Mouse (Mus musculus): ENCODE data around the gene Eml1.

Gene Eml1

DNA sequence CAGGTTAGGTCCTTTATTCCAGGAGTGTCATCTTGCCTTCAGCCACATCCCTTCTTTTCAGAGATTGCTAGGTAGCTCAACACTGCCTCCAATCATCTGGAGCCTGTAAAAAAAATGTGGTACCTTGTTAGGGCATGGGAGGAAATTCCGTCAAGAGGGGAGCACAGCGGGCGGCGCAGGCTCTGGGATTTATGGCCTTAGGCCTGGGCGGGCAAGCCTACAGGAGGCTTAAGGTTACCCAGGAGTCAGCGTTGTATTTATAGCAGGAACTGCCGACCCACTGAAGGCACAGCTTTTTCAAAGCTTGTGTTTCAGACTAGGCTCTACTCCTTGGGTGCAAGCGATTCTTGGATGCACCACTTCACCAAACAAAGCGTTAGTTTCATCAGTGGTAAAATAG, 2.9 kb downstream of the Eml1 start:
- no peak for DNase-seq (ENCODE audit: low read depth)

DNA sequence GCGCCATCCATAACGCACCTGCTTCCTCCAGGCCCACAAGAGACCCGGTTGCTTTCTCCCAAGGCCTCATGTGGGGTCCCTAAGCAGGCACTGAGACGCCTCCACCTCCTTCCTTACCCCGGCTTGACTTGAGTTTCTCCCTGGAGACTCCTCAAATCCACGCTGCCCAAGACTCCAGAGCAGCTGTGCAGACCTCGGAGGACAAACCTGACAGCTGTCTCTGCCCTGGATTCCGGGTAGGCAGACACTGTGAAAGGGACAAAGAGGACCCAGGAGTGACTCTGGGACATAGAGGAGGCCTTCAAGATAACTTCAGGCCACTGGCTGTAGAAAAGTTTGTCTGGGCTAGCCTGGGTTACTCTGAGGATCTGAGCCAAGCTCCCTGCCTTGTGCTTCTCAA, 3.9 kb downstream of the Eml1 start:
- no peak for DNase-seq (ENCODE audit: low read depth)

DNA sequence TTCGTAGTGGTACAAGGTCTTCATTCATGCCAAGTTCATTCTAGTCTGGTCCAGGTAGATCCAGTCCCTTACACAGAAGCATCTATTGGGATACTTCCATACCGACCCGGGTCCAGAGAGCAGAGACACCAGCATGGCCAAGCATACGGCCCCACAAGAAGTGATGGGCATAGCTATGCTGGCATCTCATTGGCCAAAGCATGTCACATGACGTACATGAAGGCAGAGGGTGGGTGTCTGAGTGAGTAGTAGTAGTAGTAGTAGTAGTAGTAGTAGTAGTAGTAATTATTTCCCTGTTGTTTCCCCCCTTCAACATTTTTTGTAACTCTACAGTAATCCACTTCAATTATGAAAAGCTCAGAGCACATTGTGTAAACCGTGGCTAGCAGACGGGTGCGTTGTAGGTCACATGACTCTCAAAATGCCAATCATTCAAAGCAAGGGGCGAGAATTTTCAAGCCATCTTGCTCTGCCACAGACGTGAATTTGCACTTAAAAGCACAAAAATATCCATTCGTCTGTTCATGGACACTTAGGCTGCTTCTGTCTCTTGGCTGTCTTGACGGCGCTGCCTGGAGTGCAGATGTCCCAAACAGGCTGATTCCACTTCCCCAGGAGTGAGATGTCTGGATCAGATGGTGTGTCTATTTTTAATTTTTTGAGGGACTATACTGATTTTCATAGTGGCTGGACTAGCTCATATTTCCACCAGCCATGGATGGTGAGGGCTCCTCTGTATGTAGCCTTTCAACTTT, 7.8 kb downstream of the Eml1 start:
- DNase-seq (ENCODE audit: low read depth) = no peak

DNA sequence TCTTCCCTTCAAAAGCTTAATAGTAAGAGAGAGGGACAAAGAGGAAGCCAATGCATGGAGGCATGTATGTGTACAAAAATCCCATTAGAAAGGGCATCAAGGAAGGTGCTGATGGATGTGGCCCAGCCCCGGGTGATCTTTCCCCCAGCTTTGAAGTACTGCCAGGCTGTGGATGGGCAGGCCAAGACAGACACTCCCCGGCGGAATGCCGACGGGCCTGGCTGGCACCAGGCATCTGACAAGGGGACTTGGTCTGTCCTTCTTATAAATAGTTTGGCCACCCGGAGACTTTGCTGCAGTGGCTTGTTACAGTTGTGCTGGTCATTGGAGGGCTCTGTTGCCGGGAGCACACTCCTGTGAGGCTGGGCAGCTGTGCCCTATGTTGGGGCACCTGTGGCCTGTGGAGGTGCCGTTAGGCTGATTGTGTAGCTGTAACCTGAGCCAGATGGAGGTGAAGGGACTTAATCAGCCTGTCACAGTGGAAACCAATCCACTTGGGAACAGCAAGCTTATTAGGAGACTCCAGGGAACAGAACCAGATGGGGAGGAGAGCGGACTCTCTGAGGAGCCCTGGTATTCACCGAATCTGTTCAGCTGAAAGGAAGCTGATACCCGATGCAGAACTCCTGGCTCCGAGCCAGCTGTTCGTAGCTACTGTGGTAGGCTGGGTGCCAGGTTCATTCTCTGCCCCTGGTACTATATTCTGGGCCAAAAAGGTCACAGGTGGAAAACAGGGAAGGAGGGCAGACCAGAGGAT, 15.9 kb downstream of the Eml1 start:
- DNase-seq (ENCODE audit: low read depth) = no peak

DNA sequence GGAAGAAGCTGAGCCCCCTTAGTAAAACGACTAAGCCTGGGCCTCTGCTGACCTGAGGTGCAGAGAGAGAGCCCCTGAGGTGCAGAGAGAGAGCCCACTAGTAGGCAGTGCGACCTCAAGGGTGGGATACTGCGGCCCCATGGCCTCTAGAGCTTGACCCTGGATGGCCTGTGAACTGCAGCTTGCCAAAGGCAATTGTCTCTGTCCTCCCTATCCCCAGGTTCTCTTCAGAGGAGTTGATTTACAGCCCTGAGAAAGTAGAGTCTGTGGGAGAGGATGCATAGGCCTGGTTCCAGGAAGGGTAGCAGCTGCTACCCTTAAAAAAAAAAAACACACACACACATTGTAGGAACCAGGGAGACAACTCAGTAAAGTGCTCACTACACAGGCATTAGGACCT, 19.0 kb downstream of the Eml1 start:
- no peak for DNase-seq (ENCODE audit: low read depth)

DNA sequence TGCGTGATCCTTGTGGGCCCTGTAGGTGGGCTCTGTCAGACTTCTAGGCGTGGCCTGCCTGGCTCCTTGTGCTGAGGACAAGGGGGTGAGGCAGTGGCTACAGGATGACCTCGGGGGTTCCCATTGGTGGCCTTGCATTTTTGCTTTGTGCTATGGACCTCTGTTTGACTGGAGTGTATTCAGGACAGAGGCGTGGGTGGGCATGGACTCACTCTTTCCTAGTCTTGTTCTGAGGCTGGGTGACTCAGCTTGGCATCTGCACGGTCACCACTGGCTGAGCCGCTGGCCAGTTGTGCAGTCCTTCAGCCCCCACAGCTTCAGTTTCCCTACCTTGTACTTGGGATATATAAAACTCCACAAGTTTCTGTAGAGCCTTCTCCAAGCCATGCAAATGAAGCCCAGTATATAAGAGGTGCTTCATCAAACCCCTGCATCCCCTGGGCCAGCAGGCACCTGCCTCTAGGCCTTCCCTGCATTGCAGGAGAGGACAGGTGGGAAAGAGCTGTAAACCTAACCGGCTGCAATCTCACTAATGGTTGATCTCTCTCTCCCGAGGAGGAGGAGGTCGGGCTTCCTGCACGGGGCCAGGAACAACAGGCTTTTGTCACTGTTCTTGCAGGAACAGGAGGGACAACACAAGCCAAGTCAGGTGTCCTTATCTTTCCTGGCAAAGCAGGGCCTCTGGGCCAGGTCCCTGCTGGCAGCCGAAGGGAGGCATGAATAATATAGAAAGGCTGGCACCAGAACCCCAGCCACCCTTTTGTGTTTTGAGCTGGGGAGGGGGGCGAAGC, 21.7 kb downstream of the Eml1 start:
- DNase-seq (ENCODE audit: low read depth) = no peak

DNA sequence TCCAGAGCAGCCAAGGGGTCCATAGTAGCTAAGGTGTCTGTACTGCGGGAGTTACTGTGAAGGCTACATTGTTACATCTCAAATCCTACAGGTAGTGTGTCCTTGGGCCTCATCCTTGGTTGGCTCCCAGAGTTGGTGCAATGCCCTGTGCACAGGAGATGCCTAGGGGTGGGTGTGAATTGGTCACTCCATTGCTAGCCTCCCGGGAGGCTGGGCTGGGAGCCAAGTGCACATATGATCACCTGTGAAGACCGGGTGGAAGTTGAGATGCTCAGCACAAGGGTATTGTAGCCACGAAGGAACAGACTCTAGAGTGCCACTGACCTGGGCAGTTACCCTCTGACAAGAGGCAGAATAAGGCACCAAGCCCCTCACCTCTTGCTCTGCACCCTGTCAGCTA, 22.3 kb downstream of the Eml1 start:
- DNase-seq (ENCODE audit: low read depth) = no peak

DNA sequence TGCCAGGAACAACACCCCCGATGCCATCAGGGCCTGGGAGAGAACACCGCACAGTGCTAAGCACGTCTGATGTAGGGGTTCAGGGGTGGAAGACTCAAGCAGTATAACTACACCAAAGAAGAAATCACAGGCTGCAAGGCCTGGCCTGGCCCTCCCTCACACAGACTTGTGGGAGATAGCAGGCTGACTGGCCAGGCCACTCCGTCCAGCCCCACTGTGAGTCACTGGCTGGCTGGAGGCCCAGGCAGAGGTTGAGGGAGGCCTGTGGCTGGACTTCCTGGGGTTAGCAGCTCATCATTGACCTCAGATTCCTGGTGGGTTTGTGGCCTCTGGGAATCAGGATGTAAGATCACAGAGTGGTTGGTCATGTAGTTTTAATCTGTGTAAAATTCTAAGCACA, 22.9 kb downstream of the Eml1 start:
- DNase-seq (ENCODE audit: low read depth) = no peak

DNA sequence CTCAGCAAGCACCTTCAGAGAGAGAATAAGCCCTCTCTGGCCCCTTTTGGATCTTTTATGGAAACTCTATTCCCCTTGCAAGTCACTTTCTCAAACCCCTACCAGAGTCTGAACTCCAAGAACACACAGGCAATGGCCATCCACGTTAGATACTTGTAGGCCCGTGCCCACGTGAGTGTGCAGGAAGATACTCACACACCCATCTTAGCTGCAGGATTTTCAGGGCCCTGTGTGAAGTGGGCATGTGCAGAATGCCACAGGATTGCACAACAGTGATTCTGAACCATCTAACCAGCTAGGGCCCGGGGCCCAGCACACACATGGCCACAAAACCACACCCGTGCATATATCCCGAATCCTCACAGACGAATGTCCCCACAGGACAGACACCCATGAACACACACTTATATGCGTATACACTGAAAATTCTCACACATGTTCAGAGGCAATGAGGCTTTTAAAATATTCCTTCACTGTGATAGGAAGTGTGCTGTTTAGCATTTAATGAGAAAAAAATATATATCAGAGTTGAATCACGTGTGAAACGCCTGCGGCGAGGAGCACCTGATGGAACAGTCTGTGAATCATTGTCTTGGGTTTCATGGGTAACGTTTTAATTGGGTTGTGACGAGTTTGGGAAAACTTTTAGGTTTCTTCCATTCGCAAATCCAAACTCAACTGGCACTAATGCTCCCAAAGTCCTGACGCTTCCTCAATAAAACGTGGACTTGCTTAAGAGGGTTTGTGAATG, 24.0 kb downstream of the Eml1 start:
- DNase-seq (ENCODE audit: low read depth) = no peak

DNA sequence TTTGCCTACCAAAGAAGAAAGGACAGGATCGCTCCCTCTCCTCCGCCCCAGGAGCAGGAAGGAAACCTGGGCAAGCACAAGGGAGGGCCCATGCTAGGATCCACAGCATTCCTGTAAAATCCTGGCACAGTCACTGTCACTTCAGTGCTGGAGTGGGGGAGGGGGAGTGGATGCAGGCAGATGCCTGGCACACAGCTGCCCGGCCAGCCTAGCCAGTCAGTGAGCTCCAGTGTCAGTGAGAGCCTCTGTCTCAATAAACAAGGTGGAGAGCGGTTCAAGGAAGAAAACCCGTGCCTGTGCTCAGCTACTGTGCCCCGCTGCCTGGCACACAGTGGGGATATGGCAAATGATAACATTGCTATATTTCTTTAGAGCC, 24.5 kb downstream of the Eml1 start:
- no peak for DNase-seq (ENCODE audit: low read depth)

DNA sequence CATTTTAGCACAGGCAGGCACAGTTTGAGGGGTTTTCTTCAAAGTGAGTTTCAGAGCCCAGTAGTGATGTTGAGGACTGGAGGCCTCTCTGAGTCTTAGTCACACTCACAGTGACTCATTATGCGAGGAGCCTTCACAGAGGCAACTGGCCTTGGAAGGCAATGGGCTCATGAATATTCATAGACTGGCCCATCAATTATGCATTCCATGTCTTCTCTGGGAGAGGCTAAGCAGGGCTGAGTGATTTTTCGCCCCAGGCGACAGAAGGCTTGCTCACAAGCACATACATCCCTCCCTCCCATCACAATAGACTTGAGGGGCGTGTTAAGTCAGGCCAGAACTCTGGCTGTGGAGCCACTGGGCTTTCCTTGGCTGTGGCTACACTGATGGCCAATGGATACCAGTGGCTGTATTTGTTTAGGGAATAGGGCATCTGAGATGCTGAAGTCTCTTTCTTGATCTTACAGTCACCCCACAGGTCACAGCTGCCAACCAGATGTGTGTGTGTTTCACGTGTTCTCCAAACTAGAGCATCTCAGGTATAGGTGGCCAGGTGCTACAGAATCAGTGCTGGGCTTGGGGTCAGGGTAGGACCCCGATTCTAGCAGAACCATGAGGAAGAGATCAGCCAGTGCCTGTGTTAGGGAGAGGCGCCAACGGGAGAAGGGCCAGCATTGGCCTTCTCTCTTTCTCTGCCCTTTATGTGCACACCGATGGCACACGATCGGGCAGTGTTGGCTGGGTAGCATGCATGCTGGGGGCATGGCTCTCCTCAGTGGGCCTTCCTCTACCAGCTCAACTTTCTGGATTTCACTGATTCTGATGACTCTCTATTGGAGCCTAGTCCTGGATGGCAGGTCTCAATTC, 25.6 kb downstream of the Eml1 start:
- no peak for DNase-seq (ENCODE audit: low read depth)

DNA sequence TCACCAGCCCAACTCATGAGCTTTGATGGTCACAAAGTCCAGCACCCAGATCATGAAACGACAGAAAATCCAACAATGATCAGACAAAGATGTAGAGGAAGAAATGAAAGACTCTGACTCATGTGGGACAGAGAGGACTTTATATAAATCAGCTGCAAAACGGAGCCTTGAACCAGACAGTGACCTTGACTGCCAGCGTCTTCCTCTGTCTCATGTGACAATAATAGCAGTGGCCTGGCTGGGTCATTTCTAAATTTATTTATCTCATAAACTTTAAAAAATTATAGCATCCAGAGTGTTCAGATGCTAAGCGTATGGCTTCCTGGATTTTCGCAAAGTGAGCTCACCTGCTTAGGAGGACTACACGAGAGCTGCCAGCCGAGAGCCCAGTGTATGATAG, 27.9 kb downstream of the Eml1 start:
- DNase-seq (ENCODE audit: low read depth) = no peak

DNA sequence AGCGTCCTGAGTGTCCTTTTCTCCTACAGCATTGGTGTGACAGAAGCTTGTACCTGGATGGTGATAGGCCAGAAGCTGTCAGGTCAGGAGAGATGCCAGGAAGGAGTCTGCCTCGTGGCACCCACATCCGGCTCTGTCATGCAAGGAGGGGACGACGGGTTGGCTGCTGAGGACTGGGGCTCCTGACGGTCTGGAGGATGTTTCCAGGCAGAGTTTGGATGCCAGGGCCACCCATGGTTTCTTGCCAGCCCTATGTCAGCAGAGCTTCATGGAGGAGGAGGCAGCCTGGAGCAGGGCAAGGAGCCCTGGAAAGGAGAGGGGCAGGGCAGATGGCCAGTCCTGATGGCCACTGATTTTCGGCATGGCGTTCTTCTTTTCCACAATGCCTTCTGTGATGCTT, 28.4 kb downstream of the Eml1 start:
- no peak for DNase-seq (ENCODE audit: low read depth)

DNA sequence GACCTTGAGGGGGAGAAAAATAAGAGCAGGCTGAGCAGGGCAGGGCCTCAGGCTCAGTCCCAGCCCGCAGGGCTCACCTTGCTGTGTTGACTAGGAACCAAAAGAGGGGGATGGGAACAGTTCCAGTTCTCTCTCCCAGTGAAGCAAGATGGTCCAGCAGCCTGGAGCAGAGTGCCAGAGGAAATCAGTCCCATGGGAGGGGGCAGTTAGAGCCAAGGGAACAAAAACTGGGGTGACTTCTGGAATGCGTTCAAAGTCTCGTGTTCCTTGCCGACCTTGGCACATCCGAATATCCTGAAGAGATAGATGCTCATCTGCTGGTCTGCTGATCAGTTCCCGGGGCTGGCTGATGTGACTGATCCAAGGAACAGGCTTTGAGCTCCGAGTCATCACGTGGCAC, 30.2 kb downstream of the Eml1 start:
- DNase-seq (ENCODE audit: low read depth) = no peak

DNA sequence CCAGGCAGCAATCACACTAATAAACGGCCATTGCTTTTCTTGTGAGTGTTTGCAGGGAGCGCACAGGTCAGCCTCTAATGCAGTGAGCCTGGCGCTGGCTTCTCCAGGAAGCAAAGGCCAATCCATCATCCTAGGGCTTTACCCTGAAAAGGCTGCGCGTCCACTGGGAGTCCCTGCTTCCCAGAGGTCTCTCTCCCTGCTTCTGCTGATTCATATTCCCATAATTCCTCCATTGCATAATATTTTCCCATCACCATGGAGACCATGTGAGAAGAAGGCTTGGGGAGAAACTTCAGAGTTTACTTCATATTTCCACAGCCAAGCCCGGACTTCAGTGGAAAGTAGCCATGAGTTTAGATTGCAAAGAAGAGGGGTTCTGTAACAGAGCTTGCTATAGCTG, 33.2 kb downstream of the Eml1 start:
- no peak for DNase-seq (ENCODE audit: low read depth)

DNA sequence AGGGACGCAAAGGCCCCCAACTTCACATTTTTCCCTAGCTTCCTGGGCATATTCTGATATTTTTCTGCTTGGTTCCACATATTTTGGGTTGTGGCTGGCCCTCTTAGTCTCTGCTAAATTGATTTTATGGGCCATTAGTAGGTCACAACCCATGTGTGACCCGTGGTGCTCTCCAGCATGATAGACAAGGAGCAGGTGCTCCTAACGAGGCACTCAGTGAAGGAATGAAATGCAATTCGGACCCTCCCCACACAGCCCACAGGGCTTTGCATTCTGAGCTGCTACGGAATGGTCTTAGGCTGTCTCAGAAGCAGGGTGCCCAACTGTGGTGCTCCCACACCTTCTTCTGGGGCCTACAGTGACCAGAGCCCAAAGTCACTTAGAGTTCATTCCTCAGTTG, 38.3 kb downstream of the Eml1 start:
- no peak for DNase-seq (ENCODE audit: low read depth)

DNA sequence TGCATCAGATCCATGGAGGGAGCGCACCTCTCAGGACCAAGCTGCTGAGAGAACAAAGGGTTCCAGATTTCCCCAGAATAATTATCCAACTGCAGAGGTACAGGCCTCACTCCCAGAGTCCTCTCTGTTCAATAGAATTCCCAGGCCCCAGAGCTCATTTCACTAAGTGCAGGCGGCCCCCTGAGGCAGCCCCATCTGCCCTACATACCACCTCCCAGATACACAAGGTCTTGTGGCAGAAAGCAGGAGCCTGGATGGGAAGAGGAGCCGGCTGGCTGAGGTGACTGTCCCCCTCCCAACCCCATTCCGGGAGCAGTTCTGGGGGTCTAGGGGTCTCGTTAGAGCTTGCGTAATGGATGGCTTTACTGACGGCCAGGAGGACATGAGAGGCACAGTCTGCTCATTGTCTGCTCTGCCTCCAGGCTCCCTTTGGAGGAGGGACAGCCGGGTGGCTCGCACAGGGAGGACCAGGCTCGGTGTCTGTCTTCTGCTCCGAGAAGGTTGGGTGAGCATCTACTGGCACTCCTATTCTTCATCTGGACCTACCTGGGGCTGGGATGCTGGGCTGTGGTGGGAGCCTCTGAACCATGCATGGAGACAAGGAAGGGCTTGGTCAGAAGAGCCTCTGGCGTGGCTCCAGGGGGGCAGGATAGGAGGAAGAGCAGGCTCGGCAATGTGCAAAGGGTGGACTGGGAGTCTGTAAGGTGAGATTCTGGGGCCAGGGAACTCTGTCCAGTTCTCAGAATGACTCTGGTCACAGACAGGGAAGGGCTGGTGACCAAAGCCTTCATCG, 39.9 kb downstream of the Eml1 start:
- DNase-seq (ENCODE audit: low read depth) = no peak

DNA sequence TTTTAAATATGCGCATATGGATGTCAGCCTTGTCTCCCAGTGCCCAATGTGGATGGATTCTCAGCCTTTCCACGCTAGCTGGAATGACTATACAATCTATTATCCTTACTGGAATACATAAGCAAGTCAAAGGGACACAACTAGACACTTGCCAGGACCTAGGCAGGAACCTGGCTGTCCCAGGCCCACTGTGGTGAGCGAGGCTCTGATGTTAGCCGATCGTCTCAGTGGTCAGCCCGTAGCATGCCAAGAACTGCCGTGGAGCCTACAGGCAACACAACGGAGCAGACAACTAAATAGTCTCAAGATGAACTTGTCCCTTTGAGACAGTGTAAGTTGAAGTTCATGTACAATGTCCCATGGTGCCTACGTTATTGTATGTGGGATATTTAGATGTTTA, 44.2 kb downstream of the Eml1 start:
- no peak for DNase-seq (ENCODE audit: low read depth)

DNA sequence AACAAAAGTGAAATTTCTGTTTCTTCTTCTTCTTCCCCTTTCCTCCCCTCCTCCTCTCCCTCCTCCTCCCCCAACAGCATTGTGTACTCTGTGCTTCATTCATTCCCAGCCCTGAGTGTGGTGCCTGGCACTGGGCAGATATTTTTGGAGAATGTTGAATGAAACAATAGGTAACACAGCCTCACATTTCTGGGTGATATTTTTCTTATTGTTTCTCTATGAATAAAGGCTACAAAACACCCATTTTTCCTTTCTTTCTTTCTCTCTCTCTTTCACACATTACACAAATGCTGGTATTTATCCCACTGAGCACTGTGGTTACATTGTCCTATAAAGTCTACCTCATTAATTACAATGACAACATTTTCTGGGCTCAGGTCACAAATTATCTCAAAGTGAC, 48.8 kb downstream of the Eml1 start:
- DNase-seq (ENCODE audit: low read depth) = no peak

DNA sequence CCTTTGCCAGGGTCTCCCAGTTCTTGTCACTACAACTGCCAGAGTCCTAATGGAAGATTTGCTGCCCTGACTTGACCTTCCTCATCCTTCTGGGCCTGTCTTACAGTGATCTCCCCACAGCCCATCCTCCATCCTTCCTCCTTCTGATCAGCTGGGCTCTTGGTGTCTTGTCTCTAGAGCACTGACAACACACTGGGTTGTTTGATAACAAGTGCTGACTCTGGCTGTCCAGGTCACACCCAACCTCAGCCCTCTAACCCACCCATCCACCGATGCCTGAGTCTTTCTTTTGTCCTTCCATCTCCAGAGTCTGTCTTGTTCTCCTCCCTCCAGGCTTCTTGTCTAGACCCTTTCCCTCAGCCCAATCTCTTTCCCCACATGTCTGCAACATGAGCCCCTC, 50.7 kb downstream of the Eml1 start:
- no peak for DNase-seq (ENCODE audit: low read depth)

DNA sequence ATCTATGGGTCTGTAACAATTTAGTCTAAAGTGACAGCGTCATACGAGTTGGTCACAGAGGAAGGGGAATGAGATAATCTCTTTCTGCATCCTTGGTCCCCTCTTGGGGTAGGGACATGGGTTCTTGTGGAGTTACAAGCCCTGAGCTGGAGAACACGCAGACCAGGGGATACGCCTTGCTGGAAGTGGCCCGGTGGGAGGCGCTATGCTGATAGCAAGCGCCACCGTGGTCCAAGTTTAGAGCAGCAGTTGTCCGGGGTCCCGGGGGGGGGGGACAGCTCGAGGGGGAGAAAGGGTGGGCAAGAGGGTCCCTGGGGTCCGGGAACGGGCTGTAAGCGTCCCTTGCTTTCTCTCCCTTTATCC, 51.7 kb downstream of the Eml1 start:
- DNase-seq (ENCODE audit: low read depth) = no peak

Data from c-Kit-positive CD71-positive TER-119-negative erythroid progenitor cells, embryonic 14.5 days (primary cell).